Mouse (Mus musculus): ENCODE data around the gene 4931406P16Rik.

DNA sequence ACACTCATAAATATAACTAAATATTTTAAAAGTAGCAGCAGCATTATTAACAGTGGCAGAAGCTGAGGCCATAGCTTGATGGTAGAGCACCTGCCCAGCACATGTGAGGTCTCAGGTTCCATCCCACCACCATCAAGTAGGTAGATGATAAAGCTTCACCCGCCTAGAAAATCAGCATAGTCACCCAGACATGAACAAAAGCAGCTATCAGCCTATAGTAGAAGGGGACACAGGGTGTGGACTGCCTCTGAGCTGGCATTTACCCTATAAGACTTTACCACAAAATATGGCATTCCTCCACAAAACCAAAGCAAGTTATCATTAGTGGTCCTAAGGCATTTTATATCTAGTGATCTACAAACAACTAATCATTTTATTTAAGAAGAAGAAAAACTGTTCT lies 10.7 kb downstream of the 4931406P16Rik start:
- TF ChIP-seq CTCF (IDR thresholded peaks at IDR 0.05; ENCODE audit: borderline replicate concordance, insufficient read depth, low read depth, low read length) (no peak), POLR2A (IDR thresholded peaks at IDR 0.05; ENCODE audit: borderline replicate concordance, insufficient read depth, low read length) (no peak)
